Mouse (Mus musculus) embryonic facial prominence, embryonic 14.5 days (tissue): ENCODE data around the gene Cdh5. TPM values are rescaled to one million over a fixed set of nuclear protein-coding genes. Genes with fewer than 3 reads are reported as not detected.

Experiments
- ATAC-seq: fragments of 200-750 bp; cut with Nextera tagmentation; 2 replicates; pipeline ENCODE4 v1.8.0; 2017; ENCODE audit warnings: low read depth, moderate number of reproducible peaks, moderate TSS enrichment
- DNase-seq: peaks from one replicate; pipeline ENCODE4 v3.0.0-alpha.2; 2015; ENCODE audit warnings: low spot score
- H3K27ac ChIP-seq: fragments of 300-500 bp; sonication (generic); replicated peaks from 2 replicates; pipeline ENCODE4 v1.5.1; 2014; ENCODE audit warnings: low read depth, mild to moderate bottlenecking, low read length, moderate library complexity
- H3K27me3 ChIP-seq: fragments of 300-500 bp; sonication (generic); replicated peaks from 2 replicates; pipeline ENCODE4 v1.6.1; 2014; ENCODE audit warnings: low read length; ENCODE audit not compliant: control insufficient read depth, insufficient read depth
- H3K36me3 ChIP-seq: fragments of 300-500 bp; sonication (generic); 2 replicates; pipeline ENCODE4 v1.6.1; 2014; ENCODE audit warnings: low read length, mixed read lengths; ENCODE audit not compliant: control insufficient read depth, insufficient read depth
- H3K4me1 ChIP-seq: fragments of 300-500 bp; sonication (generic); 2 replicates; pipeline ENCODE4 v1.6.1; 2014; ENCODE audit warnings: antibody characterized with exemption, low read length; ENCODE audit not compliant: control insufficient read depth, insufficient read depth
- H3K4me2 ChIP-seq: fragments of 300-500 bp; sonication (generic); 2 replicates; pipeline ENCODE4 v1.6.1; 2014; ENCODE audit warnings: low read depth, mild to moderate bottlenecking, low read length, moderate library complexity, mixed read lengths
- H3K4me3 ChIP-seq: fragments of 300-500 bp; sonication (generic); 2 replicates; pipeline ENCODE4 v1.5.1; 2014; ENCODE audit warnings: low read depth, mild to moderate bottlenecking, low read length
- H3K9ac ChIP-seq: fragments of 300-500 bp; sonication (generic); 2 replicates; pipeline ENCODE4 v1.6.1; 2014; ENCODE audit warnings: low read depth, mild to moderate bottlenecking, low read length, moderate library complexity, mixed read lengths
- H3K9me3 ChIP-seq: fragments of 300-500 bp; sonication (generic); 2 replicates; pipeline ENCODE4 v1.6.1; 2016; ENCODE audit warnings: low read length; ENCODE audit not compliant: control insufficient read depth
- WGBS: fragments of 180-500 bp; shearing (Covaris S2); extraction: QIAGEN DNeasy Blood & Tissue Kit; methylation state at CpG from one replicate; pipeline ENCODE4 v1.1.7; 2014; 5-methylcytosine and 5-hydroxymethylcytosine counted together
- polyA plus RNA-seq: library from polyadenylated mRNA; unstranded; fragments of >200 nt; fragmentation: Nextera tagmentation; extraction: Ambion mirVana; gene quantifications from 2 replicates; pipeline ENCODE4 v1.2.1, GENCODE M21; 2014

The Cdh5 gene
- polyA plus RNA-seq, 1 experiment from 2014 or later: 46.2 TPM

- H3K4me1 ChIP-seq: no peaks in the 10 kb centered on the region
- ATAC-seq (no peak), DNase-seq (no peak)
- no peaks in the 10 kb centered on the region for H3K9me3 ChIP-seq
- no peak overlapping the region for H3K4me3 ChIP-seq
- no peaks in the 10 kb centered on the region for H3K27me3 ChIP-seq
- H3K27ac ChIP-seq: no peak overlapping the region
- 81% methylated on average over 5 of the region's 5 CpGs for WGBS
- H3K4me2 ChIP-seq: no peak overlapping the region
- H3K9ac ChIP-seq: no peak overlapping the region
- H3K36me3 ChIP-seq: no peaks in the 10 kb centered on the region
Observed at GRCm38 (mm10) chr8:104137636-104138035, 36.2 kb downstream of the Cdh5 start.

GRCm38 (mm10) chr8:104140611-104141010 lies 39.2 kb downstream of the Cdh5 start:
- no peak for ATAC-seq
- H3K4me3 ChIP-seq: no peak overlapping the region
- no peak overlapping the region for H3K9ac ChIP-seq
- no peaks in the 10 kb centered on the region for H3K4me1 ChIP-seq
- DNase-seq: no peak
- H3K4me2 ChIP-seq: no peak overlapping the region
- H3K27me3 ChIP-seq: no peaks in the 10 kb centered on the region
- no peaks in the 10 kb centered on the region for H3K36me3 ChIP-seq
- 90% methylated on average over 13 of the region's 13 CpGs for WGBS
- no peak overlapping the region for H3K27ac ChIP-seq
- H3K9me3 ChIP-seq: no peaks in the 10 kb centered on the region

DNA sequence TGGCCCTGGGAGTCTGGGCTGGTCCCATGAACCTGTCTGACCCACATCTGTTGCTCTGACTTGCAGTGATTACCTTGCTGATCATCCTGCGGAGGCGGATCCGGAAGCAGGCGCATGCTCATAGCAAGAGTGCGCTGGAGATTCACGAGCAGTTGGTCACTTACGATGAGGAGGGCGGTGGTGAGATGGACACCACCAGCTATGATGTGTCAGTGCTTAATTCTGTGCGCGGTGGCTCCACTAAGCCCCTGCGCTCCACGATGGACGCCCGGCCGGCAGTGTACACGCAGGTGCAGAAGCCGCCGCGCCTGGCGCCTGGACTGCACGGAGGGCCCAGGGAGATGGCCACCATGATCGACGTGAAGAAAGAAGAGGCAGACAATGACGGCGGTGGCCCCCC lies 41.0 kb downstream of the Cdh5 start:
- WGBS: 90% methylated on average over 25 of the region's 25 CpGs
- DNase-seq: no peak

GRCm38 (mm10) chr8:104143379-104143778 lies 42.0 kb downstream of the Cdh5 start:
- H3K36me3 ChIP-seq: no peaks in the 10 kb centered on the region
- H3K9me3 ChIP-seq: no peaks in the 10 kb centered on the region
- no peak overlapping the region for H3K9ac ChIP-seq
- WGBS: 67% methylated on average over 4 of the region's 4 CpGs
- no peak for ATAC-seq
- H3K4me3 ChIP-seq: no peak overlapping the region
- no peaks in the 10 kb centered on the region for H3K27me3 ChIP-seq
- H3K4me1 ChIP-seq: no peaks in the 10 kb centered on the region
- no peak overlapping the region for H3K4me2 ChIP-seq
- no peak for DNase-seq
- H3K27ac ChIP-seq: no peak overlapping the region

More for the DNA sequence above, 41.0 kb downstream of the Cdh5 start:
- no peaks in the 10 kb centered on the region for H3K36me3 ChIP-seq
- H3K27ac ChIP-seq: no peak overlapping the region
- H3K9ac ChIP-seq: no peak overlapping the region
- no peaks in the 10 kb centered on the region for H3K27me3 ChIP-seq
- ATAC-seq: no peak
- H3K9me3 ChIP-seq: no peaks in the 10 kb centered on the region
- no peaks in the 10 kb centered on the region for H3K4me1 ChIP-seq
- H3K4me3 ChIP-seq: no peak overlapping the region
- H3K4me2 ChIP-seq: no peak overlapping the region

GRCm38 (mm10) chr8:104144434-104145216 lies 43.2 kb downstream of the Cdh5 start:
- H3K4me1 ChIP-seq: no peaks in the 10 kb centered on the region
- H3K9ac ChIP-seq: no peak overlapping the region
- no peaks in the 10 kb centered on the region for H3K9me3 ChIP-seq
- H3K4me2 ChIP-seq: no peak overlapping the region
- no peak overlapping the region for H3K27ac ChIP-seq
- no peaks in the 10 kb centered on the region for H3K27me3 ChIP-seq
- DNase-seq: no peak
- no peak for ATAC-seq
- 80% methylated on average over 13 of the region's 13 CpGs for WGBS
- H3K36me3 ChIP-seq: no peaks in the 10 kb centered on the region
- H3K4me3 ChIP-seq: no peak overlapping the region

- Histone ChIP-seq H3K27ac (no peak overlapping the region), H3K9me3 (no peaks in the 10 kb centered on the region), H3K4me3 (no peak overlapping the region), H3K4me1 (no peaks in the 10 kb centered on the region), H3K27me3 (no peaks in the 10 kb centered on the region), H3K9ac (no peak overlapping the region), H3K36me3 (no peaks in the 10 kb centered on the region), H3K4me2 (no peak overlapping the region)
- ATAC-seq (peak; percentile 88), DNase-seq (peak; percentile 81)
- 31% methylated on average over 15 of the region's 15 CpGs for WGBS
Observed at GRCm38 (mm10) chr8:104145981-104146689, 44.7 kb downstream of the Cdh5 start.

DNA sequence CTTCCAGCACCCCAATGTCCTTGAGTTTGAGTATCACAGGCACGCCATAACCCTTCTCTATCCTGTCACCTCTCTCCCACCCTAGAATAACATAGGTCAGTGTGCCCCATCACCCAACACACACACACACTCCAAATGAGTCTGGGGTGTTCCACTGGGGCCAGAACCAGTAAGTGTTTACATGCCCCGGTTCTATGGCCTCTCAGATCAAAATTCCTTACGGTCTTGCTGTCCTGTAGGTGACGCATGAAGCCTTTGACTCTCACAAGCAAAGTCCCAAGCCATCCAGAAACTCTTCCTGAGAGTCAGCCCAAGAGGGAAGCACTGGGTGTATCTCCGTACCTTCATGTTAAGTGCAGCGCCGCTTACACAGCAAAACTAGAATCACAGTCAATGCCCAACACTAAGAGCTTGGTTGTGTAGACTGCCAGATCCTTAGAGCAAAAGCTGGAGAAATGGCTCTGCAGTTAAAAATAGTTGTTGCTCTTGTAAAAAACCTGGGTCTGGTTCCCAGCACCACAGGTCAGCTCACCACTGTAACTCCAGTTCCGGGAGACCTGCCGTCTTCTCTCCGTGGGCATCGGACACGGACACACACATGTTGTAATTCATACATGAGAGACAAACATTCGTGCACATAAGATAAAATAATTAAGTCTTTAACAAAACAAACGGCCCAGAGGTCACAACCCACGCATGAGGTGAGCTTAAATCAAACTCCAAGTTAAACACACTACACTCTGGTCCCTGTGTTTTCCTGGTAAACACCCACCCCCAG lies 45.5 kb downstream of the Cdh5 start:
- no peaks in the 10 kb centered on the region for H3K36me3 ChIP-seq
- H3K27ac ChIP-seq: no peak overlapping the region
- no peak overlapping the region for H3K9ac ChIP-seq
- WGBS: 88% methylated on average over 15 of the region's 15 CpGs
- no peaks in the 10 kb centered on the region for H3K4me1 ChIP-seq
- H3K4me2 ChIP-seq: no peak overlapping the region
- H3K9me3 ChIP-seq: no peaks in the 10 kb centered on the region
- no peak for DNase-seq
- ATAC-seq: no peak
- no peaks in the 10 kb centered on the region for H3K27me3 ChIP-seq
- H3K4me3 ChIP-seq: no peak overlapping the region

GRCm38 (mm10) chr8:104147947-104148346 lies 46.5 kb downstream of the Cdh5 start:
- no peak overlapping the region for H3K9ac ChIP-seq
- H3K4me1 ChIP-seq: no peaks in the 10 kb centered on the region
- DNase-seq (no peak), ATAC-seq (no peak)
- H3K27me3 ChIP-seq: no peaks in the 10 kb centered on the region
- no peak overlapping the region for H3K27ac ChIP-seq
- H3K36me3 ChIP-seq: no peaks in the 10 kb centered on the region
- 94% methylated on average over 2 of the region's 2 CpGs for WGBS
- no peaks in the 10 kb centered on the region for H3K9me3 ChIP-seq
- H3K4me3 ChIP-seq: no peak overlapping the region
- no peak overlapping the region for H3K4me2 ChIP-seq
